Mouse (Mus musculus) liver, embryonic 14.5 days (tissue): ENCODE measurements around the gene Acbd4. TPM values are rescaled to one million over a fixed set of nuclear protein-coding genes. Genes with fewer than 3 reads are reported as not detected.
A peak's percentile ranks its signal among the peaks of the same experiment; 100 is the strongest.

ENCODE experiments used
- ATAC-seq: fragments of 200-750 bp; cut with Nextera tagmentation; 2 replicates; pipeline ENCODE4 v1.8.0; 2017; ENCODE audit warnings: moderate number of reproducible peaks, mild to moderate bottlenecking, moderate library complexity; ENCODE audit not compliant: insufficient read depth
- DNase-seq, 3 experiments: peaks; one replicate each; pipeline ENCODE4 v3.0.0-alpha.2; 2012 to 2013; ENCODE audit warnings: low read depth in 3 of 3, low spot score in 3 of 3
- H3K27ac ChIP-seq: fragments of 300-500 bp; sonication (generic); 2 replicates; pipeline ENCODE4 v1.5.1; 2014; ENCODE audit warnings: moderate library complexity, mild to moderate bottlenecking, control low read depth, inconsistent platforms
- H3K27me3 ChIP-seq: fragments of 300-500 bp; sonication (generic); 2 replicates; pipeline ENCODE4 v1.6.1; 2014; ENCODE audit warnings: mild to moderate bottlenecking, low read length, moderate library complexity; ENCODE audit not compliant: control insufficient read depth, insufficient read depth
- H3K36me3 ChIP-seq: fragments of 300-500 bp; sonication (generic); replicated peaks from 2 replicates; pipeline ENCODE4 v1.6.1; 2014; ENCODE audit warnings: low read depth; ENCODE audit not compliant: control insufficient read depth, insufficient read depth
- H3K4me1 ChIP-seq, 2 experiments: fragments of 200-500 bp in 1 of 2; fragments of 300-500 bp in 1 of 2; sonication (generic) in 1 of 2; replicated peaks; 2 replicates each; pipeline ENCODE4 v1.6.1; 2012 to 2014; ENCODE audit warnings: antibody characterized with exemption in 1 of 2, inconsistent platforms in 1 of 2, low read length in 1 of 2; ENCODE audit not compliant: control insufficient read depth in 2 of 2, insufficient read depth in 2 of 2
- H3K4me2 ChIP-seq: fragments of 300-500 bp; sonication (generic); 2 replicates; pipeline ENCODE4 v1.6.1; 2014; ENCODE audit warnings: low read depth, mild to moderate bottlenecking, control low read depth, moderate library complexity
- H3K4me3 ChIP-seq, 2 experiments: fragments of 200-500 bp in 1 of 2; fragments of 300-500 bp in 1 of 2; sonication (generic) in 1 of 2; 2 replicates each; pipeline ENCODE4 v1.5.1; 2012 to 2014; ENCODE audit warnings: low read depth in 2 of 2, low read length in 2 of 2, mild to moderate bottlenecking in 2 of 2, control low read depth in 1 of 2, inconsistent platforms in 1 of 2, moderate library complexity in 1 of 2; ENCODE audit not compliant: insufficient read depth in 1 of 2
- H3K9ac ChIP-seq: fragments of 300-500 bp; sonication (generic); replicated peaks from 2 replicates; pipeline ENCODE4 v1.6.1; 2014; ENCODE audit warnings: mild to moderate bottlenecking, control low read depth, moderate library complexity
- H3K9me3 ChIP-seq: fragments of 300-500 bp; sonication (generic); 2 replicates; pipeline ENCODE4 v1.6.1; 2016; ENCODE audit warnings: low read length, mixed read lengths; ENCODE audit not compliant: control insufficient read depth
- CTCF ChIP-seq: IDR thresholded peaks from 2 replicates; pipeline ENCODE4 v1.5.1; 2016; ENCODE audit warnings: antibody characterized with exemption, low read depth, control low read depth
- EP300 ChIP-seq: IDR thresholded peaks from 2 replicates; pipeline ENCODE4 v1.6.1; 2016; ENCODE audit warnings: antibody characterized with exemption, low read depth
- WGBS: fragments of 180-500 bp; shearing (Covaris S2); extraction: QIAGEN DNeasy Blood & Tissue Kit; methylation state at CpG from one replicate; pipeline ENCODE4 v1.1.7; 2014; ENCODE audit not compliant: insufficient replicate concordance; 5-methylcytosine and 5-hydroxymethylcytosine counted together
- polyA plus RNA-seq, 2 experiments: library from polyadenylated mRNA; depleted of rRNA in 1 of 2; stranded (reverse) in 1 of 2; unstranded in 1 of 2; fragments of >200 nt; fragmentation: Nextera tagmentation in 1 of 2; extraction: Ambion mirVana in 1 of 2; gene quantifications; 2 replicates each; pipeline versions ENCODE4 v1.2.1 to v1.2.3; 2012 to 2014

The Acbd4 gene
- polyA plus RNA-seq, 2 experiments, result 27.3 to 49.7 TPM

DNA sequence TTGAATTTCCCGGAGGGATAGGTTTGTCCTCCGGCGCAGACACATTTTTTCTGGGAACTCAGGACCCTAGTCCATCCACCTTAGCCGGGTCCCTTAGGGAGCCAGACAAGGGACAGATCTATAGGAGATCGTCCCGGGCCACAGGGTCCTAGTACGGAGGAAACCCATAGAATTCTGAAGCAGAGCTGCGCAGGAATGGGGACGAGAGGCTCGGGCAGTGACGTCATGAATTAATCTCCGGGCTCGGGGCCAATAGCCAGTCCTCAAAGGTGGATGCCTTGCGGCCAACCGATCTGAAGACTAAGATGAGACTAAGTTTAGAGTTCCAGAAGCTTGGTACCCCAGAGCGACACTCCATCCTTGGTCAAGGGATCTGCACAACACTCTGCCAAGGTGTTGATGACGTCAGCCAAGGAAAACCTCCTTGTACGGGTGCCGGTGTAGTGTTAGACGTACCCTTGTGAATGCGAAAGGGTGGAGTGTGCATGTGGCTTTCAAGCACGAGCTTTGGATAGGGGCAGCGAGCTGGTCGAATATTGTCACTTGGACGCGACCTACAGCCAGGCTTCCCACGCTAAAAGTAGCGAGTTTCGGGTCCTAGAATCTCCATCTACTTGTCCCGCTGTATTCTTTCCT lies 502 bp downstream of the Acbd4 start:
- ATAC-seq, result peak; percentile 11; the same call in 1 of the 2 replicates
- 2% methylated on average over 30 of the region's 30 CpGs for WGBS
- H3K9ac ChIP-seq, result peak overlapping the region; percentile 58

GRCm38 (mm10) chr11:103102725-103103349 lies 1.4 kb downstream of the Acbd4 start:
- TF ChIP-seq EP300 (peak; percentile 37; the same call in 1 of the 2 replicates), CTCF (peak; percentile 100)
- WGBS, result under 1% methylated on average over 35 of the region's 35 CpGs
- Histone ChIP-seq H3K36me3 (peaks cover 22% of the 10 kb centered on the region), H3K9me3 (no peaks in the 10 kb centered on the region), H3K27me3 (peaks cover 25% of the 10 kb centered on the region), H3K4me1 (peaks cover 34 to 39% of the 10 kb centered on the region in 2 experiments), H3K27ac (peak overlapping the region; percentile 94), H3K4me2 (peak overlapping the region; percentile 73), H3K4me3 (peak overlapping the region; percentile 61 to 76), H3K9ac (peak overlapping the region; percentile 83)
- DNase-seq, result peak; percentile 94 to 97 (median 97)
- peak; percentile 87 for ATAC-seq

More for the DNA sequence above, 502 bp downstream of the Acbd4 start:
- peak in 1 of 3 experiments; percentile 70 for DNase-seq
- peaks cover 16% of the 10 kb centered on the region for H3K36me3 ChIP-seq
- H3K27me3 ChIP-seq, result peaks cover 25% of the 10 kb centered on the region
- H3K9me3 ChIP-seq, result no peaks in the 10 kb centered on the region
- H3K4me1 ChIP-seq, result peaks cover 34 to 39% of the 10 kb centered on the region in 2 experiments
- H3K27ac ChIP-seq, result peak overlapping the region; percentile 57; the same call in 1 of the 2 replicates
- H3K4me2 ChIP-seq, result peak overlapping the region; percentile 73
- TF ChIP-seq CTCF (no peak), EP300 (no peak)
- peak overlapping the region; percentile 52 to 76 for H3K4me3 ChIP-seq

DNA sequence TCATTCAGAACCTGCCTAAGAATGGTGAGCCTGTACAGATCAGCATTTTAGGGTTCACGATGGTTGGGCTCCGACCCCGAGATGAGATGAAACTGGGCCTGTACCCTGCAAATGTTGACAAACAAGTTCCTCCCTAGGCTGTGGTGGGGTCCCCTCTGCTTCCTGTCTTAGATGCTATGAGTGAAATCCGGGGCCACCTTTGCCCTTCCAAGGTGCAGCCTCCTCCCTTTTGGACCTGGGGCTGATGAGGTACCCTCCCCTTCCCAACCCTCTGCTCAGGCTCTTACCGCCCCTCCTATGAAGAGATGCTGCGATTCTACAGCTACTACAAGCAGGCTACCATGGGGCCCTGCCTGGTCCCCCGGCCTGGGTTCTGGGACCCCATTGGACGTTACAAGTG lies 2.1 kb downstream of the Acbd4 start:
- 44% methylated on average over 8 of the region's 8 CpGs for WGBS
- no peaks in the 10 kb centered on the region for H3K9me3 ChIP-seq
- H3K27ac ChIP-seq, result peak overlapping the region; percentile 94
- peaks cover 34 to 39% of the 10 kb centered on the region in 2 experiments for H3K4me1 ChIP-seq
- peak overlapping the region; percentile 73 for H3K4me2 ChIP-seq
- no peak for ATAC-seq
- H3K4me3 ChIP-seq, result peak overlapping the region; percentile 61 to 76
- peak overlapping the region; percentile 83 for H3K9ac ChIP-seq
- TF ChIP-seq CTCF, result no peak
- TF ChIP-seq EP300, result no peak
- DNase-seq, result no peak
- peaks cover 22% of the 10 kb centered on the region for H3K36me3 ChIP-seq
- H3K27me3 ChIP-seq, result peaks cover 25% of the 10 kb centered on the region

GRCm38 (mm10) chr11:103104469-103104868 lies 3.0 kb downstream of the Acbd4 start:
- WGBS, result 15% methylated on average over 7 of the region's 7 CpGs
- peaks cover 22% of the 10 kb centered on the region for H3K36me3 ChIP-seq

GRCm38 (mm10) chr11:103105180-103105725 lies 3.8 kb downstream of the Acbd4 start:
- Histone ChIP-seq H3K27me3 (peaks cover 18% of the 10 kb centered on the region), H3K4me2 (peak overlapping the region; percentile 73), H3K27ac (peak overlapping the region; percentile 94), H3K4me1 (peaks cover 34 to 39% of the 10 kb centered on the region in 2 experiments), H3K36me3 (peaks cover 22% of the 10 kb centered on the region), H3K4me3 (peak overlapping the region; percentile 61 to 76), H3K9me3 (no peaks in the 10 kb centered on the region), H3K9ac (peak overlapping the region; percentile 83)
- TF ChIP-seq EP300 (no peak), CTCF (no peak)
- WGBS, result 61% methylated on average over 14 of the region's 14 CpGs
- ATAC-seq, result no peak
- no peak for DNase-seq

More at GRCm38 (mm10) chr11:103104469-103104868, 3.0 kb downstream of the Acbd4 start:
- peak overlapping the region; percentile 83 for H3K9ac ChIP-seq
- TF ChIP-seq EP300 (peak; percentile 50; the same call in 1 of the 2 replicates), CTCF (no peak)
- peak overlapping the region; percentile 73 for H3K4me2 ChIP-seq
- H3K4me3 ChIP-seq, result peak overlapping the region; percentile 61 to 76
- no peaks in the 10 kb centered on the region for H3K9me3 ChIP-seq
- H3K4me1 ChIP-seq, result peaks cover 34 to 39% of the 10 kb centered on the region in 2 experiments
- peak overlapping the region; percentile 94 for H3K27ac ChIP-seq
- peak; percentile 55 for ATAC-seq
- H3K27me3 ChIP-seq, result peaks cover 25% of the 10 kb centered on the region
- peak in 2 of 3 experiments; percentile 80 to 81 for DNase-seq
